Mouse (Mus musculus): ENCODE results near the gene 9130213A22Rik.

- TF ChIP-seq POLR2A (IDR thresholded peaks at IDR 0.05; ENCODE audit: low read depth, low read length) (no peak), CTCF (conservative IDR thresholded peaks at IDR 0.05; ENCODE audit: insufficient read depth, insufficient read length, low read depth, low read length) (no peak)
These were observed 31.4 kb upstream of the 9130213A22Rik start for GRCm38 (mm10) chr11:69153831-69154230.
